Mouse (Mus musculus): Measurements from ENCODE around the gene Etv6.
A peak's percentile ranks its signal among the peaks of the same experiment; 100 is the strongest.

Gene Etv6

GRCm38 (mm10) chr6:134217747-134218146 is 182.2 kb downstream of the Etv6 start:
- no peak for DNase-seq

GRCm38 (mm10) chr6:134218441-134218840 is 182.9 kb downstream of the Etv6 start:
- no peak for DNase-seq

DNA sequence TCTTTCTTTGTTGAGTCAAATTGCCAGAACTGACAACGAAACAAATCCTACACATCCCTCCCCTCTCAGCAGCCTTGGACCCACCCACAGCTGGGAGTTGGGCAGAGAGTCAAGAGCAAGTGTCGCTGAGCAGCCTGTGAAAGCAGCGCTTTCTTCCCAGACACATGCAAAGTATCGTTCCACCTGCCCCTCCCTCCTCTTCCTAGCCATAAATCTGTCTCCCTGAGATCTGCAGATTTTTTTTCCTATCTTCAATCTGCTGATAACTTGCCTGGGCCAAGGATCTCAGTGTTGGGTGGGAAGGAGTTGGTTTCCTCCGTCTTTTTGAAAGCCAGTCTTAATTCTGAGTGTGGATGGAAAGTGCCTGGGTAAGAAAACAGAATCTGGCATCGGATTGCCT is 183.9 kb downstream of the Etv6 start:
- DNase-seq = peak; percentile 57 to 68

DNA sequence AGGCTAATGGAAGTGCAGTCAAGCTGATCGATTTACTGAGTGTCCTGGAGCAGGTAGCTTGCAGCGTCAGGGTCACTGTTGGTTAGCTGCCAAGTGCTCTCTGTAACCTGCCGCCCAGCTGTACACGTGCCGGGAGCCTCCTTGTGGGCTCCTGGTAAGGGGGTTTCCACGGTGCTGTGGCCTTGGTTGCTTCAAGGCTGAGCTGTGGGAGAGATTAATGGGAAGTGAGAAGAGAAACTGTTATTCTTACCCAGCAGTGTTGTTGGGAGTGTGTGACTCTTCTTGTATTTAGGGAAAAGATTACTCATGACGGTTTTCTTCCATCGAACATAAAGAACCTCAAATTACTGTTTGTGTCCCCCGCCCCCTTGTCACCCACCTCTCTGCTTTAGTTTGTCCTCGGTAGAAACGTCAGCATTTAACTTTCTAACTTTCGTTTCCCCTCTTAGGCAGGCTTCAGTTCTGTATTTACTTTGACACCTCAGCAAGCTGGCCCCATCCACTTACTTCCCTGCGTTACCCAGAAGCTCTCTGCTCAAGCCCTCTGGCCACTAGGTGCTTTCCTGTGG is 184.8 kb downstream of the Etv6 start:
- no peak for DNase-seq

DNA sequence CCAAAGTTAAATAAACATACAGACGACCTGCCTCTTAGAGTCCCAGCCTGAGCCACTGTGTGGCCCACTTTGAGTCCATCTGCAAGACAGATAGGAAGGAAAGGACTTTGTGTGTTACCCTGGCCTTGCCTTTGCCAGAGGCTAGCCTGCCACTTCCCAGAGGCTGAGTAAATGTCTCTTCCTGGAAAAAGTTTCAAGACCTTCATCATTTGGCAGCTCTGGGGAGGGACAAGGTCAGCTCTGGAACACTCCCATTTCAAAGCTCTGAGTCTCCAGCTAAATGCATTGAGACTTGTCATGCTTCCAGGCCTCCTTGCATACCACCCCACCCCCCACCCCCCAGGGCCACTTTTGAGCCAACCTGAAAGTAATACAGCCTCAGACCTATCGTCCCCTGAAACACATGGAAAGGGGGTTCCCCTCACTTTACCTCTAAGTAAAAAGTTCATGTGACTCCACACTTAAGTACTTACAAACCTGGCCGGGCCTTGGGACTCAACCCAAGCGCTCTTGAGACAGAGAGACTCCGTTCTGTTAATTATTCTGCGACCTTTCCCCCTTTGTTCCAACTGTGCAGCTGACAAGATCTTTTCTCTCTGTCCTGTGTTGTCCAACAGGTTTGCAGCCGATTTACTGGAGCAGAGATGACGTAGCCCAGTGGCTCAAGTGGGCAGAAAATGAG is 186.9 kb downstream of the Etv6 start:
- DNase-seq = no peak

DNA sequence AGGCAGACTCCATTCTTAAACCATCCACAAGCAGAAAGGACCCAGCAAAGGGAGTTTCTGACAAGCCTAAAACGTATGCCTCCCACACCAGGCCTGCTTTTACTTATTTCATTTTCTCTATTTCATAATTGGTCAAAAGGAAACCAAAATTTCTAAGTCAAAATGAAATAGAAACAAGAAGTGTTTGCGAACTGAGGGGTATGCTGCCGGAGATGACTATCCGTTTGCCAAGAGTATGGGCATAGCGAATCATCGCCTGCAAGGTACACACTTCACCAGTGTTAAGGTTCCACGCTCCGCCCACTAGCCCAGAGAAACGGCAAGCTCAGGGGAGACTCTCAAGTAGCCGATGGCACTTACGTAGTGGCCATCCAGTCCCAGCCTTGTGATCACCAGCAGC is 190.1 kb downstream of the Etv6 start:
- DNase-seq = no peak

GRCm38 (mm10) chr6:134226349-134227169 is 191.1 kb downstream of the Etv6 start:
- DNase-seq = peak; percentile 47 to 56

- peak; percentile 32 to 51 for DNase-seq
Observed at GRCm38 (mm10) chr6:134236311-134236710, 200.8 kb downstream of the Etv6 start.

DNA sequence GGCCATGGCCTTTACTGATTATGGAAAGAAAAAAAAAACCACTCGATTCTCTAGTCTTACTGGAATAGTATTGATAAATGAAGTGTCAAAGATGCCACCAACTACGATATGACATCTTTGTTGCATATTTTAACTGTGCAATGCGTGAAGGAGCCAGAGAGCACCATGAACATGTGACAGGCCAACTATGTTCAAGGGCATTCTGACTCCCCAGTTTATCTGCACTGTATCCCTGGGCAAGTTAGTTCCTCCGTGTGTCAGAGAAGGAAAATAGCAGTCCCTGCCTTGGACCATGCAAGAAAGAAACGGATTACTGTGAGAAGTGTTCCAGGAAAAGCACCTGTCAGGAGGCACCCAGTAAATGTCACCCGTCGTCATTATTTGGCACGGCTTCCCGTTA is 203.0 kb downstream of the Etv6 start:
- no peak for DNase-seq

GRCm38 (mm10) chr6:134240988-134241387 is 205.5 kb downstream of the Etv6 start:
- DNase-seq = peak in 1 of 2 experiments; percentile 15

- no peak for DNase-seq
Observed at GRCm38 (mm10) chr6:134243119-134243518, 207.6 kb downstream of the Etv6 start.

- DNase-seq = no peak
Observed at GRCm38 (mm10) chr6:134243546-134243945, 208.0 kb downstream of the Etv6 start.

- no peak for DNase-seq
Observed at GRCm38 (mm10) chr6:134244071-134244470, 208.6 kb downstream of the Etv6 start.

DNA sequence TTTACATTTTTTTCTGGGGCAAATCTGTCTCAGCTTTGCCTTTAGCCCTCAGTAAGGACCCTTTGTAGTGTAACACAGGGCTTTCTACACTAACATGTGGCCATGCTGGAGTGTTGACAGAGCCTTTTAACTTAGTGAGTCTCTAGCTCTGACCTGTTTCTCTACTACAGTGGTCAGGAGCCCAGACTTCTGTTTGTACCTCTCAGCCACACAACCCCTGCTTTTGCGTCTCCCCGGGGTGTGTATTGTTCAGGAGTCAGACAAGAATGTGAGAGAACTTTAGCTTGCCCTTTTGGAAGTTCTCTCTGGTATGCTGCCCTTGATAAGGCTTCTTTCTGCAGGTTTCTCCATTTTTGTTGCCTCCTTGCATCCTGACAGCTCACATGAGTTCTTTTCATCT is 210.6 kb downstream of the Etv6 start:
- DNase-seq = no peak

DNA sequence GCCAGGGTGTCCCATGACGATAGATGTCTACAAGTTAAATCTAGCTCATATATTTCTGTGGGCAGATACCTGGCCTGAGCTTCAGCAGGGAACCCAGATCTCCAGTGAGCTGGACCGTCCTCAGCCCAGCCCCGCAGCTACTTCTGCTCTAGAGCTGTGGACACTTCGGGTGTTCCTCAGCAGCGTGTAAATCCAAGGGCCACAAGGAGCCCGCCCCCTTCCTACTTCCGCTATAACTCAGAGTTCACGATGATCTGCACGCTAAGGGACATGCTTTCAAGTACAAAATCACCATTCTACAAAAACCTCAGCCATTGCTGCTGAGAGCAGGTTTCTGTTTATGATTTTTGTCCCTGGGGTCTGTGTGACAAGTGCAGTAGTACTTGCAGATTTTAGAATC is 211.8 kb downstream of the Etv6 start:
- no peak for DNase-seq

GRCm38 (mm10) chr6:134248720-134249119 is 213.2 kb downstream of the Etv6 start:
- DNase-seq = no peak

GRCm38 (mm10) chr6:134250764-134251163 is 215.3 kb downstream of the Etv6 start:
- no peak for DNase-seq

- no peak for DNase-seq
Observed at GRCm38 (mm10) chr6:134251364-134251763, 215.9 kb downstream of the Etv6 start.

- no peak for DNase-seq
Observed at GRCm38 (mm10) chr6:134252081-134252755, 216.7 kb downstream of the Etv6 start.

DNA sequence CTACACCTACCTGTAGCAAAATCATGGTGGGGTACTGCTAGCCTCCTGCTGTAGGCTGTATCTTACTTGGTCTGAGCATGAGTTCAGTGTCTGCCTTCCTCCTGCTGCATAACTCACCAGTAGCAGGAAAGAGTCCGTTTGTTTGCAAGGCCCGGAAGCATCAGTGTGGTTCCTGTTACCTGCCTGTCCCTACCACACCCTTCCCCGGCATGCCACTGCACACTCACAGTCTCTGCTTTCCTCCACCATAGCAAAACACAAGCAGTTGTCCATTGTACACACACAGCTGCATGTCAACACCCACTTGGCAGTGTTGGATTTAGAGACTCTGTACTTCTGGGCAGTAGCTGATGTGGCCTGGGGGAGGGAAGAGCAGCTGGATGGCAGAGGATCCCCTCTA is 220.9 kb downstream of the Etv6 start:
- no peak for DNase-seq

DNA sequence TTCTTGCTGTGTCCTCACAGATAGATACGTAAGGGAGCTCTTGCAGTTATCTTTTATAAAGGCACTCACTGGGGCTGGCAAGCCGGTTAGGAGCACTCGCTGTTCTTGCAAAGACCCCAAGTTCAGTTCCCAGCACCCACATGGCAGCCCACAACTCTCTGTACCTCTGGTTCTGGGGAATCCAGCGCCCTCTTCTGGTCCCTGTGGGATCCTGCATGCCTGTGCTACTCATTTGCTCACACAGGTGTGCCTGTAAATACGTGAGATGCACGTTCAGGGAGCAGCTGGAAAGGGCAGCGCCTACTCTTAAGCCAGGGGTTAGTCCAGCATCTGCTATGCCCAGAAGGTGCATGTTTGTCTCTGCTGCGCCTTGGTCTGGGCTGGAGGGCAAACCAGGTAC is 224.4 kb downstream of the Etv6 start:
- DNase-seq = no peak

DNA sequence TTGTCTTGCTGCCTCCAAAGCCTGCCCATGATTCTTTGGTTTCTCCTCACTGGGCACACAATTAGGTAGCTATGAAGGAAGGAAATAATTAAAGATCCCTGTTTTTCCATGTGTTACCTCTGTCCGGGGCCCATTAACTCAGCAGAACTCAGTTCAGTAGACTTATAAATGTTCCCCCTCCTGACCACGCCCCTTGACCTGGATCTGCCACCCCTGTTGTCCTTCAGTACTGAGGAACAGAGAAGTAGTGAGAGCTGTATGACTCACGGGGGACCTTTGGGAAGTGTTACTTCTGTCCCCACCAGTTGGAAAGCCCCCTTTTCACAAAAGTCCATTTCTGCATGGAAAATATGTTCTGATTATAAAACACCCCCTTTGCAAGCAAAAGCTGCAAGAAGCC is 226.4 kb downstream of the Etv6 start:
- DNase-seq = no peak

DNA sequence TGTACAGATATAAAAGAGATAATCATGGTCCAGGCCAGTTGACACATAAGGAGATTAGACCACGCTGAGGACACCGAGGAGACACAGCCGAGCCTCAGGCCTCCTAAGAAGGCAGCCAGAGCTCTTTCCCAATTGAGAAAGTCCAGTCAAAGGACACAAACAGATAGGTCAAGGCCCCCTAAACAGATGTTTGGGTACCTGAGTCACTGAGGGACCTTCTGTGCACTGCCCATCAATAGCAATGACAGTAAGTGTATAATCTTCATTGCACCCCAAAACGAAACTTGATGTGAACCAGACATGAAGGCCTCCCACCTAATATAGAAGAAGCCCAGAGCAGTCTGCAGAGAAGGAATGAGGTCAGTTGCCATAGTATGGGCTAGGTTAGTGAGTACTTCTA is 226.9 kb downstream of the Etv6 start:
- DNase-seq = no peak

Measured in cerebellum, postnatal 10 days (tissue).